Comparison of ENCODE assay signal across 8 mouse cellular contexts in the genomic region with DNA sequence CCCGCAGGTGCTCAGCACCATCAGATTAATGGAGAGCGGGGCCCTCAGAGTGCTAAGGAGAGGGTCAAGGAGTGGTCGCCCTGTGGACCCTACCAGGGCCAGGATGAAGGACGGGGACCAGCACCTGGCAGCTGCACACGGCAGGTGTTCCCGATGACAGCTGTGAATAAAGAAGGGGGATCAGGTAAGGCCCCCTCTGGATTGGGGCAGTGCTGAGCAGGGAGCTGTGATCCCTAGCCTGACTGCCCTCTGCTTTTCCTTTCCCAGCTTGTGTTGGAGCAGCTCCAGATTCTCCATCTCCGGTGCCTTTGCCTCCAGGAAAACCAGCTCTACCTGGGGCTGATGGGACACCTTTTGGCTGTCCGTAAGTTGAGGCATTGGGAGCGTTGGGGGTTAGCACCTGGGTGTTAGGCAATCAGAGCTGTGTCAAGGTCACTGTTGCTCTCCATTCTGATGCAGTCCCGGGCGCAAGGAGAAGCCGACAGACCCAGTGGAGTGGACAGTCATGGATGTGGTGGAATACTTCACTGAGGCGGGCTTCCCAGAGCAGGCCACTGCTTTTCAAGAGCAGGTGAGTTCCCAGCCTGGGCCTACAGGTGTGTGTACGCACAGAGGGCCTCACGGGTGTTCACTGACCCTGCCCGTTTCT. TPM values are rescaled to one million over a fixed set of nuclear protein-coding genes. Genes with fewer than 3 reads are reported as not detected.
A peak's percentile ranks its signal among the peaks of the same experiment; 100 is the strongest.
DNase-seq lines count a peak whose midpoint lies in the region; ATAC-seq and TF ChIP-seq lines count a peak whose summit lies in the region.

No protein-coding gene starts in this region.

- peaks cover 6% of the 10 kb centered on the region for H3K4me1 ChIP-seq in lung, embryonic 14.5 days (ENCODE audit: insufficient read depth)
- H3K4me1 ChIP-seq in embryonic facial prominence, embryonic 14.5 days (ENCODE audit: control insufficient read depth, insufficient read depth, low read length) = peaks cover 11% of the 10 kb centered on the region
- 0 out of 2 replicates have a peak, but pooled peaks cover 4% of the 10 kb centered on the region for H3K4me1 ChIP-seq in hindbrain, postnatal 0 days (ENCODE audit: insufficient read depth, low read length)
- H3K4me1 ChIP-seq in midbrain, postnatal 0 days (ENCODE audit: insufficient read depth, low read length) = peaks cover 5% of the 10 kb centered on the region; the same call in 1 of the 2 replicates
- H3K4me1 ChIP-seq in lung, adult 2 months (ENCODE audit: control insufficient read depth, insufficient read depth, low read length) = peaks cover 6% of the 10 kb centered on the region; the same call in 1 of the 2 replicates

- no peaks in the 10 kb centered on the region for H3K9me3 ChIP-seq in lung, embryonic 14.5 days (ENCODE audit: low read depth, low read length)
- H3K9me3 ChIP-seq in embryonic facial prominence, embryonic 14.5 days (ENCODE audit: control insufficient read depth, low read length) = no peaks in the 10 kb centered on the region
- no peaks in the 10 kb centered on the region for H3K9me3 ChIP-seq in hindbrain, postnatal 0 days (ENCODE audit: low read length)
- no peaks in the 10 kb centered on the region for H3K9me3 ChIP-seq in midbrain, postnatal 0 days (ENCODE audit: low read length)

- H3K27me3 ChIP-seq in lung, embryonic 14.5 days (ENCODE audit: insufficient read depth, low read length) = 0 out of 2 replicates have a peak, but pooled peaks cover 3% of the 10 kb centered on the region
- no peaks in the 10 kb centered on the region for H3K27me3 ChIP-seq in embryonic facial prominence, embryonic 14.5 days (replicated peaks; ENCODE audit: control insufficient read depth, insufficient read depth, low read length)
- no peaks in the 10 kb centered on the region for H3K27me3 ChIP-seq in hindbrain, postnatal 0 days (ENCODE audit: insufficient read depth, low read length)
- H3K27me3 ChIP-seq in midbrain, postnatal 0 days (ENCODE audit: insufficient read depth, low read length) = no peaks in the 10 kb centered on the region

- DNase-seq in lung, embryonic 14.5 days = no peak
- no peak for DNase-seq in lung, adult 18-20 months
- no peak for DNase-seq in embryonic facial prominence, embryonic 14.5 days (ENCODE audit: low spot score)
- DNase-seq in hindbrain, postnatal 0 days (ENCODE audit: low spot score) = no peak
- no peak for DNase-seq in midbrain, postnatal 0 days (ENCODE audit: low spot score)
- no peak for DNase-seq in natural killer cell, adult 2 months (ENCODE audit: low spot score in 2 of 2)
- DNase-seq in lung, adult 2 months = no peak
- DNase-seq in left cerebral cortex, adult 9 months (ENCODE audit: low spot score in 2 of 2) = no peak

- ATAC-seq in lung, embryonic 14.5 days (ENCODE audit: insufficient read depth) = no peak
- ATAC-seq in embryonic facial prominence, embryonic 14.5 days (ENCODE audit: low read depth) = no peak
- ATAC-seq in hindbrain, postnatal 0 days = no peak
- no peak for ATAC-seq in midbrain, postnatal 0 days (ENCODE audit: low FRiP score)

- peak overlapping the region; percentile 89 for H3K4me2 ChIP-seq in lung, embryonic 14.5 days
- peak overlapping the region; percentile 74 for H3K4me2 ChIP-seq in embryonic facial prominence, embryonic 14.5 days (ENCODE audit: low read depth, low read length)
- H3K4me2 ChIP-seq in hindbrain, postnatal 0 days (ENCODE audit: low read depth, low read length) = peak overlapping the region; percentile 81
- H3K4me2 ChIP-seq in midbrain, postnatal 0 days (ENCODE audit: low read depth, low read length, poor library complexity, severe bottlenecking) = peak overlapping the region; percentile 92

- TF ChIP-seq POLR2A in lung, adult 2 months (IDR thresholded peaks at IDR 0.05; ENCODE audit: borderline replicate concordance, extremely low read depth, low read depth, low read length) = no peak

- H3K27ac ChIP-seq in lung, embryonic 14.5 days (ENCODE audit: low read depth) = no peak overlapping the region
- H3K27ac ChIP-seq in embryonic facial prominence, embryonic 14.5 days (replicated peaks; ENCODE audit: low read depth, low read length) = no peak overlapping the region; the same call in 1 of the 2 replicates
- no peak overlapping the region for H3K27ac ChIP-seq in hindbrain, postnatal 0 days
- H3K27ac ChIP-seq in midbrain, postnatal 0 days (ENCODE audit: low read depth, low read length) = no peak overlapping the region; the same call in 1 of the 2 replicates

- 52% methylated on average over 16 of the region's 16 CpGs for WGBS in lung, embryonic 14.5 days
- 62% methylated on average over 16 of the region's 16 CpGs for WGBS in embryonic facial prominence, embryonic 14.5 days
- WGBS in hindbrain, postnatal 0 days = 63% methylated on average over 16 of the region's 16 CpGs
- 72% methylated on average over 16 of the region's 16 CpGs for WGBS in midbrain, postnatal 0 days
- 73% methylated on average over 16 of the region's 16 CpGs for WGBS in lung, adult 2 months

- TF ChIP-seq CTCF in lung, embryonic 14.5 days (IDR thresholded peaks at IDR 0.05; ENCODE audit: low read depth) = no peak
- TF ChIP-seq CTCF in hindbrain, postnatal 0 days (IDR thresholded peaks at IDR 0.05; ENCODE audit: low read depth) = no peak
- TF ChIP-seq CTCF in midbrain, postnatal 0 days (IDR thresholded peaks at IDR 0.05) = no peak
- no peak for TF ChIP-seq CTCF in lung, adult 2 months (IDR thresholded peaks at IDR 0.05; ENCODE audit: insufficient read depth, low read length)

- peaks cover 45% of the 10 kb centered on the region for H3K36me3 ChIP-seq in lung, embryonic 14.5 days (ENCODE audit: insufficient read depth)
- peaks cover 44% of the 10 kb centered on the region for H3K36me3 ChIP-seq in embryonic facial prominence, embryonic 14.5 days (ENCODE audit: control insufficient read depth, insufficient read depth, low read length)
- peaks cover 9% of the 10 kb centered on the region; the same call in 1 of the 2 replicates for H3K36me3 ChIP-seq in hindbrain, postnatal 0 days (ENCODE audit: insufficient read depth, low read length)
- no peaks in the 10 kb centered on the region for H3K36me3 ChIP-seq in midbrain, postnatal 0 days (ENCODE audit: insufficient read depth, low read length)

- H3K4me3 ChIP-seq in lung, embryonic 14.5 days (ENCODE audit: low read depth, low read length) = peak overlapping the region; percentile 85
- H3K4me3 ChIP-seq in embryonic facial prominence, embryonic 14.5 days (ENCODE audit: low read depth, low read length) = peak overlapping the region; percentile 79
- H3K4me3 ChIP-seq in hindbrain, postnatal 0 days (ENCODE audit: low read length) = peak overlapping the region; percentile 77
- H3K4me3 ChIP-seq in midbrain, postnatal 0 days (ENCODE audit: low read depth, low read length) = peak overlapping the region; percentile 73
- no peak overlapping the region for H3K4me3 ChIP-seq in lung, adult 2 months (replicated peaks; ENCODE audit: extremely low read depth, low read depth, low read length)

- peak overlapping the region; percentile 80 for H3K9ac ChIP-seq in lung, embryonic 14.5 days
- H3K9ac ChIP-seq in embryonic facial prominence, embryonic 14.5 days (ENCODE audit: low read depth, low read length) = peak overlapping the region; percentile 76
- peak overlapping the region; percentile 78 for H3K9ac ChIP-seq in hindbrain, postnatal 0 days (replicated peaks; ENCODE audit: low read length)
- H3K9ac ChIP-seq in midbrain, postnatal 0 days (replicated peaks; ENCODE audit: low read length, poor library complexity, severe bottlenecking) = no peak overlapping the region; the same call in 1 of the 2 replicates

RNA-seq across cellular contexts. Expression of gene Samd1, which starts 1.7 kb away (rescaled TPM):
- polyA plus RNA-seq in lung, embryonic 14.5 days (2014; fragmentation: Nextera tagmentation; extraction: Ambion mirVana) = 16.0 and 17.3 TPM in 2 replicates
- polyA plus RNA-seq in embryonic facial prominence, embryonic 14.5 days (2014; fragmentation: Nextera tagmentation; extraction: Ambion mirVana) = 15.9 and 18.5 TPM in 2 replicates
- 58.6 and 96.8 TPM in 2 replicates for total RNA-seq in hindbrain, postnatal 0 days (2014; rRNA removed)
- 5.7 and 5.9 TPM in 2 replicates for polyA plus RNA-seq in hindbrain, postnatal 0 days (2015; fragmentation: Nextera tagmentation; extraction: Ambion mirVana)
- 65.3 and 86.9 TPM in 2 replicates for total RNA-seq in midbrain, postnatal 0 days (2014; rRNA removed)
- 4.1 and 4.6 TPM in 2 replicates for polyA plus RNA-seq in midbrain, postnatal 0 days (2015; fragmentation: Nextera tagmentation; extraction: Ambion mirVana)
- polyA plus RNA-seq in lung, adult 2 months (2012; rRNA removed) = 37.0 and 37.9 TPM in 2 replicates

RNA-seq across cellular contexts. Expression of gene 1700067K01Rik, which starts 2.1 kb away (rescaled TPM):
- 1.4 and 1.5 TPM in 2 replicates for polyA plus RNA-seq in lung, embryonic 14.5 days (2014; fragmentation: Nextera tagmentation; extraction: Ambion mirVana)
- polyA plus RNA-seq in embryonic facial prominence, embryonic 14.5 days (2014; fragmentation: Nextera tagmentation; extraction: Ambion mirVana) = 0.77 and 1.1 TPM in 2 replicates
- total RNA-seq in hindbrain, postnatal 0 days (2014; rRNA removed) = not detected in 2 replicates
- polyA plus RNA-seq in hindbrain, postnatal 0 days (2015; fragmentation: Nextera tagmentation; extraction: Ambion mirVana) = 0.49 and 0.51 TPM in 2 replicates
- total RNA-seq in midbrain, postnatal 0 days (2014; rRNA removed) = 1.2 TPM in 1 of 2 replicates, not detected in the other
- 0.58 and 0.69 TPM in 2 replicates for polyA plus RNA-seq in midbrain, postnatal 0 days (2015; fragmentation: Nextera tagmentation; extraction: Ambion mirVana)
- polyA plus RNA-seq in lung, adult 2 months (2012; rRNA removed) = 0.35 and 0.36 TPM in 2 replicates

RNA-seq across cellular contexts. Expression of gene 2210011C24Rik, which starts 12.8 kb away (rescaled TPM):
- polyA plus RNA-seq in lung, embryonic 14.5 days (2014; fragmentation: Nextera tagmentation; extraction: Ambion mirVana) = 0.83 and 1.2 TPM in 2 replicates
- polyA plus RNA-seq in embryonic facial prominence, embryonic 14.5 days (2014; fragmentation: Nextera tagmentation; extraction: Ambion mirVana) = 0.66 and 1.4 TPM in 2 replicates
- total RNA-seq in hindbrain, postnatal 0 days (2014; rRNA removed) = 0.25 and 4.2 TPM in 2 replicates
- polyA plus RNA-seq in hindbrain, postnatal 0 days (2015; fragmentation: Nextera tagmentation; extraction: Ambion mirVana) = 1.2 and 1.9 TPM in 2 replicates
- 0.66 TPM in 1 of 2 replicates, not detected in the other for total RNA-seq in midbrain, postnatal 0 days (2014; rRNA removed)
- polyA plus RNA-seq in midbrain, postnatal 0 days (2015; fragmentation: Nextera tagmentation; extraction: Ambion mirVana) = 0.43 and 1.5 TPM in 2 replicates
- polyA plus RNA-seq in lung, adult 2 months (2012; rRNA removed) = 29.5 and 57.0 TPM in 2 replicates

RNA-seq across cellular contexts. Expression of gene Palm3, which starts 22.1 kb away (rescaled TPM):
- polyA plus RNA-seq in lung, embryonic 14.5 days (2014; fragmentation: Nextera tagmentation; extraction: Ambion mirVana) = 2.5 and 2.9 TPM in 2 replicates
- 3.3 and 3.6 TPM in 2 replicates for polyA plus RNA-seq in embryonic facial prominence, embryonic 14.5 days (2014; fragmentation: Nextera tagmentation; extraction: Ambion mirVana)
- total RNA-seq in hindbrain, postnatal 0 days (2014; rRNA removed) = 4.5 and 9.6 TPM in 2 replicates
- 8.2 and 8.8 TPM in 2 replicates for polyA plus RNA-seq in hindbrain, postnatal 0 days (2015; fragmentation: Nextera tagmentation; extraction: Ambion mirVana)
- 5.1 and 8.0 TPM in 2 replicates for total RNA-seq in midbrain, postnatal 0 days (2014; rRNA removed)
- polyA plus RNA-seq in midbrain, postnatal 0 days (2015; fragmentation: Nextera tagmentation; extraction: Ambion mirVana) = 4.4 and 4.9 TPM in 2 replicates
- 0.42 and 0.89 TPM in 2 replicates for polyA plus RNA-seq in lung, adult 2 months (2012; rRNA removed)

RNA-seq across cellular contexts. Expression of gene Prkaca, which starts 26.4 kb away (rescaled TPM):
- 121 and 136 TPM in 2 replicates for polyA plus RNA-seq in lung, embryonic 14.5 days (2014; fragmentation: Nextera tagmentation; extraction: Ambion mirVana)
- polyA plus RNA-seq in embryonic facial prominence, embryonic 14.5 days (2014; fragmentation: Nextera tagmentation; extraction: Ambion mirVana) = 208 and 247 TPM in 2 replicates
- total RNA-seq in hindbrain, postnatal 0 days (2014; rRNA removed) = 198 and 213 TPM in 2 replicates
- 257 and 268 TPM in 2 replicates for polyA plus RNA-seq in hindbrain, postnatal 0 days (2015; fragmentation: Nextera tagmentation; extraction: Ambion mirVana)
- 190 and 218 TPM in 2 replicates for total RNA-seq in midbrain, postnatal 0 days (2014; rRNA removed)
- polyA plus RNA-seq in midbrain, postnatal 0 days (2015; fragmentation: Nextera tagmentation; extraction: Ambion mirVana) = 253 and 259 TPM in 2 replicates
- polyA plus RNA-seq in lung, adult 2 months (2012; rRNA removed) = 57.0 and 79.9 TPM in 2 replicates

Comparison
In these comparisons a context has a peak if more than half of its experiments do, and no peak if none do; other contexts are left out.
1. RNA of gene 2210011C24Rik, which starts 12.8 kb away (polyA plus RNA-seq): 29.5 to 57.0 TPM in lung, adult 2 months; 1.2 to 1.9 TPM in hindbrain, postnatal 0 days, 0.66 to 1.4 TPM in embryonic facial prominence, embryonic 14.5 days, 0.83 to 1.2 TPM in lung, embryonic 14.5 days and 0.43 to 1.5 TPM in midbrain, postnatal 0 days; every median in the first group is over 10 times any median in the second.
2. Peak in every context shown above with its lines, with median percentiles within 50 percentile points of each other: H3K4me2 ChIP-seq.